Mouse (Mus musculus): Measurements from ENCODE around the gene Map4k2. TPM values are rescaled to one million over a fixed set of nuclear protein-coding genes. Genes with fewer than 3 reads are reported as not detected.
"Not testable (repeated sequence)": the region's sequence is repeated elsewhere in the genome, so short reads cannot be mapped to it uniquely, and the experiment has no call there.

The Map4k2 gene
- 50.7 and 54.7 TPM in 2 replicates for total RNA-seq (2014; fragmentation: Nextera tagmentation)
- total RNA-seq (2017) = 26.1 and 30.6 TPM in 2 replicates

DNA sequence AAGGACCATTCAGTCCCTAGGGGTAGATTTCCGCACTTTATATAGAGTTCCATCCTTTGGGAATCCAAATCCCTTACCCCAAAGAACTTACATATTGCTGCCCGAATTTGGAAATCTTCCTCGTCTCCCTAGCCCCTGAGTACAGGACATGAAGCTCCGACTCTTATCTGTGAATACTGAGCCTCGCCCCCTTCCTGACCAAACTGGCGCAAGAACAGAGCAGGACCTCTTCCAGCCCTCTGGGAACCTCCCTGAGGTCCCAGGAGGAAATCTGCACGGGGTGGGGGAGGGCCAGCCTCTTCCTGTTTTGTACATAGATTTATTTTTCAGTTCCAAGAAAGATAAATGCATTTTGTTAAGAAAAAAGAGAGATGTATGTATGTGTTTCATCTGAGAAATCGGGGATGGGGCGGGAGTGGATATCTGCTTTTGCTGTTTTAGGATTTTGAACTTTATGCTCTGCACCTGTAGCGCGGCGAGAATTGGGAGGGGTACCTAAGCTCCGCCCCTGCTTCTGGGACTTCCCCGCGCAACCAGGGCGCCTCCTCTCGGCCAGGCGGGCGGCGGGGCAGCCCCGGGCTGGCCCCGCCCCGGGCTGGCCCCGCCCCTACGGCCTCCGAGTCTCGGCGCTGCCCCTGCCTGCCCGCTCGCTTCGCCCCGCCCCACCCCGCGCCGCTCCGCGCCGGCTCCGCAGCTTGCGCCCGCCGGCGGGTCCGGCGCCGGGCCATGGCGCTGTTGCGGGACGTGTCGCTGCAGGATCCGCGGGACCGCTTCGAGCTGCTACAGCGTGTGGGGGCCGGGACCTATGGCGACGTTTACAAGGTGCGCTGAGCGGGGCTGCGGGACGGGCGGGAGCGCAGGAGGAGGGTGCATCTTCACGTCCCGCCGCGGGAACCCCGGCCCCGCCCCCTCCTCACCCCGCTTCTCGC is at the start of gene Map4k2:
Map4k2 (plus strand) TSS at position 612 of the 929 bp plus-strand sequence.
- peak; percentile 61 for ATAC-seq (replicated peaks; ENCODE audit: poor library complexity, severe bottlenecking)

DNA sequence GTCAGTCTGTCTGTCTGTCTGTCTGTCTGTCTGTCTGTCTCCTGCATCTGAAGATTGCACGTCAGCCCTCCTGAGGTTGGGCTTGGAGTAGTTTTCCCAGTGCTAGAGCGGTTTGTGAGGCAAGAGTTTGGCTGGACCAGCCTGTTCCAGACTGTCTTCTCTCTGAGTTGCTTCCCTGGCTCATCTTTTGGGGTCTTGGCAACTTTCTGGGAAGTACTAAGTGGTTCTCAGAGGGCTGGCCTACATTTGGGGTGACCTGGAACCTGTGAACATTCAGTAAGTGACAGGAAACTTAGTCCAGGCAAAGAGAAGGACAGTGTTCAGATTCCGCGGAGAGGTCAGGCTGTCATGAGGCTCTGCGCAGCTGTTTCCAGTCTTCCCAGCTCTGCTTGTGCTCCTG is 48.7 kb upstream of the Map4k2 start:
- no peak for ATAC-seq (replicated peaks; ENCODE audit: poor library complexity, severe bottlenecking)

- no peak for ATAC-seq (replicated peaks; ENCODE audit: poor library complexity, severe bottlenecking)
Measured at GRCm38 (mm10) chr19:6294301-6294700, 46.6 kb upstream of the Map4k2 start.

DNA sequence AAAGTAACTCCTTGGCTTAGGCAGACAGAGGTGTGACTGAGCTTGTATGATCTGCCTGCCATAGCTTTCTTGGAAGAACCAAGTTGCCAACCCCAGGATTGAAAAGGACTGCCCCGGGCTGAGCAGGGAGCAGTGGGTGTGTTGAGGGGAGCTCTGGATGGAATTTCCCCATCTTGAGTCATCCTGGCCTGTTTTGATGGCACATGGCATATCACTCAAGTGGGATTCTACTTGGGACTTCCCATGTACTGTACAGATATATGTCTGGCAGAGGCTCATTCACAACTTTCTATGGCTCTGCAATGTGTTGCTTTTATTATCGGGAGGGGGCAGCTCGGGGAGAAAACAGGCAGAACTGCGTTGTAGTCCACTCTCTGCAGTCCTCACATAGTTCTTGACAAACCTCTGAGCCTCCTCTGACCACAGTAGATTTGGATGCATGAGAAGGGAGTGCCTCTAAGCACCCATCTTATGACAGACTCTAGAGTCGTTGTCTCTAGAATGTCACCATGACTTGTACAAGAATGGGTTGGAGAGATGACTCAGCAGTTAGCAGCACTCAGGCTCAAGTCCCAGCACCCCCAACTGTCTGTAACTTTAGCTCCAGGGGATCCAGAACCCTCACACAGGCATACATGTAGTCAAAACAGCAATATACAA is 44.3 kb upstream of the Map4k2 start:
- no peak for ATAC-seq (replicated peaks; ENCODE audit: poor library complexity, severe bottlenecking)

- peak; percentile 81 for ATAC-seq (replicated peaks; ENCODE audit: poor library complexity, severe bottlenecking)
Measured at GRCm38 (mm10) chr19:6297641-6298040, 43.3 kb upstream of the Map4k2 start.

DNA sequence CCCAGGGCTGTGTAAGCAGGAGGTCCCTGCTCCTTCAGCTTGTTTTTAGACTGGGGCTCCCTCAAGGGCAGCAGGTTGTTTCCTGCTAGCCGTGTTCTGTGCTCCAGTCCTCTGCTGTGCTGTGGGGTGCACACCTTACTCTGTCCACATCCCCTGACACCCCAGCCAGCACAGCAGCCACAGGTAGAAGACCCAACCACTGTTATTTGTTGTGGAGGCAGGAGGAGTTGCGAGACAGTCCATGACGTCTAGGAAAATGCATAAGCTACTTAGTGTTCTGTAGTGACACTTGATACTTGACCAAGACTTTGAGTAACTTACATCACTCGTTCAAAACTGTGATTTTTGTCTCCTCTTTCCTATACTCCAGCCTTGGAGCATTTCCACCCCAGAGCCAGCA is 41.9 kb upstream of the Map4k2 start:
- ATAC-seq (replicated peaks; ENCODE audit: poor library complexity, severe bottlenecking) = no peak

- peak; percentile 44 for ATAC-seq (replicated peaks; ENCODE audit: poor library complexity, severe bottlenecking)
Measured at GRCm38 (mm10) chr19:6299450-6300267, 41.3 kb upstream of the Map4k2 start.

GRCm38 (mm10) chr19:6300402-6300841 is 40.5 kb upstream of the Map4k2 start:
- no peak for ATAC-seq (replicated peaks; ENCODE audit: poor library complexity, severe bottlenecking)

DNA sequence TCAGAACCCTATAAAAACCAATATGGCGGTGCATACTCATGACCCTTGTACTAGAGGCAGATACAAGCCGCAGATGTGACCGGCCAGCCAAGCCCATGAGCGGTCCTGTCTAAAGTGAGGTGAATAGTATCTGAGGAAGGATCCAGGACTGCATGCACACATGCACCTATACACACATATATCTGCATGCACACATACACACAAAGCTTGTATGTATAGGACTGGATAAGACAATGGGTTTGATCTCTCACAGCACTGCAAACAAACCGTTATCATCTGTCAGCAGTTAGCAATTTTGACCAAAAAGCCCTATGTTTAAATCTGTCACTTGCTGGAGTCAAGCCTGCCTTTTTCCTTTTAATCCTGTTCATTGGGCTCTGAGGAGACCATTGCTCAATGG is 38.8 kb upstream of the Map4k2 start:
- ATAC-seq (replicated peaks; ENCODE audit: poor library complexity, severe bottlenecking) = no peak

DNA sequence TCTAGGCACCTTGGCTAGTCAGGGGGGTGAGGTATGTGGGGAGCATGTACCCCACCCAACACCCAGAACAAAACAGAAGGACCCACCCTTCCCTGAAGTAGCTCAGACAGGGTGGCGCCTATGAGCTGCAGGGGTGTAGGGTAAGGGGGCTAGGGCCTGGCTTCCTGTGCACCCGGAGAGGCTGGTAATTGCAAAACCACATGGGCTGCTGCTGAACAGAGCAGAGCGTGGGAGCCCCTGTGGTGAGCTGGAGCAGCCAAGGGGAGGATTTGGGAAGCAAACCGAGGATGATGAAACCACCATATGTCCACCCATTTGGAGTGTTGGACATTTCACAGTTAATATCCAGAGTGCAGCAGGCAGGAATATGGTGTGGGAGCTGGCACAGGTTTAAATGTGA is 38.4 kb upstream of the Map4k2 start:
- ATAC-seq (replicated peaks; ENCODE audit: poor library complexity, severe bottlenecking) = peak; percentile 52

DNA sequence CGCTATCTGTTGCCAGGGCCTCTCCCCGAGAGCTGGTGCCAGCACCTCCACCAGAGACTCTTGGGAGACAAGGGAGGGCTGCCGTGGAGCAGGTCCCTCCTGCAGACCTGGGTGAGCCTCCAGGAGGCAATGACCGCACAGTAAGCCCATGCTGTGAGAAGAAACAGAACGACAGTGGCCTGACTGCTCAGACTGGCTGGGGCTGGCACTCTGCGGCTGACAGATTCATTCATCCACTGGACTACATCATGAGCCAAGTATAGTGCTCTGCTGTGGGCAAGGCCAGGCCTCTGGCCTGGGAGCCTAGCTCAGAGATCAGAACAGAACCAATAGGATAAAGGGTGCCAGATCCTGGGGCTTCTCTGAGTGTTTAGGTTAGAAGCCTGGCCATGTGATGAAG is 37.1 kb upstream of the Map4k2 start:
- ATAC-seq (replicated peaks; ENCODE audit: poor library complexity, severe bottlenecking) = no peak

DNA sequence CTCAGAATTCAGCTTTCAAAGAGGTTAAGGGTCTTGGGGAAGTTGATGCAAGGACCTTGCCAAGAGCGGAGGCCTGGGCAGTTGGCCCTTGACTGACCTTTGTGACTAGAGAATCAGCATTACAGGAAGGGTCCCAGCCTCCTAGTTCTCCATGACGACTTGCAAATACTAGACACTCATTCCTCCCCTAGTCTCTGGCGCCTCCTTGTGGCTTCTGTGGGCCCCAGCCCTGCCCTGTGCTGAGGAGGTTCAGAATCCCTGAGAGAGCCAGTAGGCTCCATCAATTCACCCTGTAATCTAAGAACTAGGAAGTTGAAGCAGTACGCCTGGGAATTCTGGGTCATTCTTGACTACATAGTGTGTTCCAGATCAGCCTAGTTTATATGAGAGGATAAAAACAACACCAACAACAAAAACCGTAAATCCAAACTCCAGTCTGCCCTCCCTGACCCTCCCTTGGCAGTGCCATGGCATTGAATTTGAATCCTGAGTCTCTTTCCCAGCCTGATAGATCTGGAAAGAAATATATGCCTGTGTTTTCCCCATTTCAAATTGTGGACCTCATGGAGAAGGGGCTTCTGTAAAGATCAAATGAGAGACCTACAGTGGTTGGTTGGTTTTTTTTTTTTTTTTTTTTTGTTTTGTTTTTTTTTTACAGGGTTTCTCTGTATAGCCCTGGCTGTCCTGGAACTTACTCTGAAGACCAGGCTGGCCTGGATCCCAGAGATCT is 36.0 kb upstream of the Map4k2 start:
- peak; percentile 50 for ATAC-seq (replicated peaks; ENCODE audit: poor library complexity, severe bottlenecking)

DNA sequence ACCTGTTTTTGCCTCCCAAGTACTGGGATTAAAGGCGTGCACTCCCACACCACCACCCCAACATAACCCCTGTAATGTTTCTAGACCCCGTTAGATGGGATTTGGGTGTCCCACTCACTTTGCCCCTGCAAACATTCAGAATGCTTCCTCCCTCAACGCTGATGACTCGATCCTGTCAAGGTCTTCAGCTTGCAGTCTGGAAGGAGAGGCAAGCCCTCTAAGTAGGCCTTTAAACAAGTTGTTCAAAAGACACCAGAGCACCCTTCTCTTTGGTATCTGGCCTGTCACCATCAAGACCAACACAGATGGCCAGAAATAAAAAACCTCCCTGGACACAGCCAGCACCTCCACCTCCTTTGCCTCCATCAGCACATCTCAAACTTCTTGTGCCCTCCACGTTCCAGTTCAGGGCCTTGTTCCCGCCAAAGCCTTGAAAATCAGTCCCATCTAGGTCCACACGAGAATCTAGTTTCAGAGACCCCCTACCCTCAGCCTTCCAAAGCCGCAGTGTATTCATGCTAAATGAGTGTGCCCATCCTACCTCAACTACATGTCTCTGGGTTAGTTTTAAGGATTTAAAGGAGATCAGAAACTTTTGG is 35.3 kb upstream of the Map4k2 start:
- ATAC-seq (replicated peaks; ENCODE audit: poor library complexity, severe bottlenecking) = no peak

DNA sequence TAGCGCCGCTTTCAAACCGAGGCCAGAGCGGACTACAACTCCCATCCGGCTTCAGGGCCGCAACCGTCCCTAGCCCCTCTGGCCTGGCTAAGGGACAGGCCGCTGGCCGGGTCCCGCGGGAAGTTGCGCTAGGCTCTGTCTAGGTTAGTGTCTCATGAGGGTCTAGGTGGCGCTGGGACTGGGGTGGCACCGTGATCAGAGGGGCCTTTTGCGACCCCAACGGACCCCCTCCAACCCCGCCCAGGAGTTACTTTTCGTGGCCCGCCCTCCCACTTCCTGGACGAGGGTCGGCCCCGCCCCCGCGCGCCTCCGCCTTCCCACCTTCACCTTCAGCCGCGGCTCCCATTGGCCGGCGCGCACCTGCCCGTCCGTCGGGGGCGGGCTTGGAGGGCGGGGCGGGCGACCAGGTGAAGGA is 34.8 kb upstream of the Map4k2 start, which contains the start of gene Cdc42bpg:
Cdc42bpg (plus strand) TSS at position 320 of the 415 bp plus-strand sequence.
- peak; percentile 38 for ATAC-seq (replicated peaks; ENCODE audit: poor library complexity, severe bottlenecking)

DNA sequence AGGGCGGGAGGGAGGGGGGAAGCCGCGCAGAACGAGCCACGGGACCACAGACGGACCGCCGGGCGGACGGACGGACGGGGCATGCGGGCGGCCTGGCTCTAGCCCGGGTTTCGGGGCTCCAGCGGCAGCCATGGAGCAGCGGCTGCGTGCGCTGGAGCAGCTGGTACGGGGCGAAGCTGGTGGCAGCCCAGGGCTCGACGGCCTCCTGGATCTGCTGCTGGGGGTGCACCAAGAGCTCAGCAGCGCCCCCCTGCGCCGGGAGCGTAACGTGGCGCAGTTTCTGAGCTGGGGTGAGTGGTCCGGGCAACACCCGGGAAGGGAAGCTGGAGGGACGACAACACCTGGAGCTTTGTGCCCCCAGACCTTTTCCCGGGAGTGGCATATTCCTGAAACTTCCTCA is 34.3 kb upstream of the Map4k2 start:
- ATAC-seq (replicated peaks; ENCODE audit: poor library complexity, severe bottlenecking) = peak; percentile 58

- ATAC-seq (replicated peaks; ENCODE audit: poor library complexity, severe bottlenecking) = no peak
Measured at GRCm38 (mm10) chr19:6307733-6308531, 33.0 kb upstream of the Map4k2 start.

- ATAC-seq (replicated peaks; ENCODE audit: poor library complexity, severe bottlenecking) = no peak
Measured at GRCm38 (mm10) chr19:6310181-6310580, 30.8 kb upstream of the Map4k2 start.

- not testable (repeated sequence) for ATAC-seq (replicated peaks; ENCODE audit: poor library complexity, severe bottlenecking)
Measured at GRCm38 (mm10) chr19:6311783-6312182, 29.2 kb upstream of the Map4k2 start.

DNA sequence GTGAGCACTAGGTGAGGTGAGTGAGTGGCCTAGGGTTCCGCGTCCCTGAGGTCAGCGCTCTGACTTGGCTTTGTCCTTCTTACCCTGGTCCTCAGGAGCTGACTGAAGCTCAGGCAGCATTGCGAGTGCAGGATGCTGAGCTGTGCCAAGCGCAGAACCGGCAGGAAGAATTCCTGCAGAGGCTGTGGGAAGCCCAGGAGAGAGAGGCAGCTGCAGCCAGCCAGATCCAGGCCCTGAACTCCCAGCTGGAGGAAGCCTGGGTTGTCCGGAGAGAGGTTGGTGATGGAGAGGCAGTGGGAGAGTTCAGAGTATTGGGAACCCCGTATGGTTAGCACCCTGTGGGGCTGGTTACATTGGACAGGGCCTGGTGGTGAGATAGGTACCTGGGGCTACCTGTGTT is 27.1 kb upstream of the Map4k2 start:
- no peak for ATAC-seq (replicated peaks; ENCODE audit: poor library complexity, severe bottlenecking)
